Mouse (Mus musculus): ENCODE results near the gene Olfr308. TPM values are rescaled to one million over a fixed set of nuclear protein-coding genes. Genes with fewer than 3 reads are reported as not detected.

Olfr308 gene
- total RNA-seq (2023): not detected

GRCm38 (mm10) chr7:86325530-86325929, at the start of gene Olfr308:
Olfr308 (minus strand) TSS chr7:86325630.

GRCm38 (mm10) chr7:86366828-86367227, 41.4 kb upstream of the Olfr308 start, which contains the start of gene Olfr305:
Olfr305 (minus strand) TSS chr7:86366928.

GRCm38 (mm10) chr7:86337486-86337885, 12.1 kb upstream of the Olfr308 start, which contains the start of gene Olfr307:
Olfr307 (minus strand) TSS chr7:86337586.

GRCm38 (mm10) chr7:86313608-86314007, 11.8 kb downstream of the Olfr308 start, which contains the start of gene Olfr309:
Olfr309 (minus strand) TSS chr7:86313708.

GRCm38 (mm10) chr7:86277072-86277471, 48.4 kb downstream of the Olfr308 start, which contains the start of gene Olfr310:
Olfr310 (minus strand) TSS chr7:86277172.

Other genes starting within 250 kb of the Olfr308 start
- gene Vmn2r75, start 153.9 kb downstream of the Olfr308 start, total RNA-seq (2023): not detected
- not detected for gene Vmn2r76, start 79.3 kb downstream of the Olfr308 start, total RNA-seq (2023)
- gene Olfr310, start 48.5 kb downstream of the Olfr308 start, total RNA-seq (2023): not detected
- gene Olfr309, start 11.9 kb downstream of the Olfr308 start, total RNA-seq (2023): not detected
- not detected for gene Olfr307, start 12.0 kb upstream of the Olfr308 start, total RNA-seq (2023)
- not detected for gene Olfr305, start 41.3 kb upstream of the Olfr308 start, total RNA-seq (2023)
- gene Olfr304, start 61.0 kb upstream of the Olfr308 start, total RNA-seq (2023): not detected
- gene Olfr303, start 72.2 kb upstream of the Olfr308 start, total RNA-seq (2023): not detected
- gene Olfr301, start 78.2 kb upstream of the Olfr308 start, total RNA-seq (2023): not detected
- not detected for gene Olfr299, start 134.3 kb upstream of the Olfr308 start, total RNA-seq (2023)
- gene Olfr298, start 166.9 kb upstream of the Olfr308 start, total RNA-seq (2023): not detected
- not detected for gene Olfr297, start 194.3 kb upstream of the Olfr308 start, total RNA-seq (2023)

All from CD4-positive naive resting alpha-beta T cell, adult 76 days (primary cell).